Mouse (Mus musculus): ENCODE data around the gene Ssb.

DNA sequence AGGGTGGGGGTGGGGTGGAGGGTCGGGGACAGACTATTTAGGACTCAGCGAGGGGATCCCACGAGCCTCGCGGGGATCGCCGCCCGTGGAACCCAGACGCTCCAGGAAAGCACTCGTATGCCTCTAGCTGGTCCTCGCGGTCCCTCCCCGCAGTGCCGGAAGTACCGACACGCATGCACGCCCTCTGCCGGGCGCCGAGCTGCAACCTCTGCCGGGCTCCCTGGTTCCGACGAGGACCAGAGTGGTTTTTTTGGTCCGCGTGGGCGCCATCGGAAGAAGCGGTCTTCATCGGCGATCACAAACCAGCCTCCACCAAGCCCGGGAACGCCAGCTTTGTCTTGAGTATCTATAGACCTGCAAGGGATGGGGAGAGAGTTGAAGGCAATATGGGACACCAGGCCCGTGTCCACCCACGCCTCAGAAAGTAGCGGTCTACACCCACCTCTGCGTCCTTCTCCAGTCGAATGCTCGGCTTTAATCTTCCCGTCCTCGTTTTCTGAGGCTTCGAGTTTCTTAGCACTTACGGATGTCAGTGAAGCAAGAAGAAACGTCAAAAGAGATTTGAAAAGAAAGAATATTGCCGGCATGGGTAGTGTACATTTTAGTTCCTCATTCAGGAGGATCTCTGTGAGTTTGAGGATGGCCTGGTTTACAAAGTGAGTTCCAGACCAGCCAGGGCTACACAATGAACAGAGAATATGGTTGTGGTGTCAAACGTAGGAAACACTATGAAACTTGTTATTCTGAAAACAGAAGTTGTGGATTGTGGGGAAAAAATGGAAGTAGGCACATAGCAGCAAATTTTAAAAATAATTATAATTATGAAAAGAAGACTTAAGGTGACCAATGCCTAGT lies 24.3 kb downstream of the Ssb start, which contains the start of gene Mettl5:
- TF ChIP-seq GATA1 (IDR thresholded peaks at IDR 0.05; ENCODE audit: borderline replicate concordance, low read length): no peak
- TF ChIP-seq FLI1 (IDR thresholded peaks at IDR 0.05; ENCODE audit: low read length): no peak; the same call in 1 of the 2 replicates

Measured in megakaryocyte, embryonic 14.5 days (primary cell).